Mouse (Mus musculus) Patski (cell line): ENCODE measurements around the gene Clmp. TPM values are rescaled to one million over a fixed set of nuclear protein-coding genes. Genes with fewer than 3 reads are reported as not detected.
A peak's percentile ranks its signal among the peaks of the same experiment; 100 is the strongest.

ENCODE experiments used
- ATAC-seq: fragments of 100-300 bp; one replicate; pipeline ENCODE4 v1.8.0; 2021
- CTCF ChIA-PET: fragments of 350-600 bp; sonication (Branson Sonifier 250); formaldehyde crosslinking; loops from one replicate; lab custom pipeline; 2022; ENCODE audit warnings: inconsistent platforms; lab: Charles Lee
- POLR2A ChIA-PET: fragments of 350-600 bp; sonication (Branson Sonifier 250); formaldehyde crosslinking; loops from one replicate; lab custom pipeline; 2022; ENCODE audit warnings: antibody characterized with exemption, inconsistent platforms; lab: Charles Lee
- DNase-seq: peaks from one replicate; pipeline ENCODE4 v3.0.0-alpha.2; 2011; ENCODE audit warnings: low read depth, low spot score
- H3K27me3 ChIP-seq: fragments of 371-371 bp; one replicate; pipeline ENCODE4 v1.5.1; 2021
- CTCF ChIP-seq: fragments of 100-300 bp; IDR thresholded peaks from one replicate; pipeline ENCODE4 v1.5.1; 2021
- in situ Hi-C: fragments of 300-500 bp; cut with MboI; formaldehyde crosslinking; loops from 3 replicates; pipeline ENCODE4 v1.11.1; 2018; ENCODE audit warnings: low pct_unique_long_range_greater_than_20kb, mixed read lengths
- polyA plus RNA-seq: library from polyadenylated mRNA; unstranded; gene quantifications from one replicate; pipeline ENCODE4 v1.2.3, GENCODE M21; 2021

Clmp gene
- polyA plus RNA-seq, 1 experiment from 2014 or later: 0.06 TPM

DNA sequence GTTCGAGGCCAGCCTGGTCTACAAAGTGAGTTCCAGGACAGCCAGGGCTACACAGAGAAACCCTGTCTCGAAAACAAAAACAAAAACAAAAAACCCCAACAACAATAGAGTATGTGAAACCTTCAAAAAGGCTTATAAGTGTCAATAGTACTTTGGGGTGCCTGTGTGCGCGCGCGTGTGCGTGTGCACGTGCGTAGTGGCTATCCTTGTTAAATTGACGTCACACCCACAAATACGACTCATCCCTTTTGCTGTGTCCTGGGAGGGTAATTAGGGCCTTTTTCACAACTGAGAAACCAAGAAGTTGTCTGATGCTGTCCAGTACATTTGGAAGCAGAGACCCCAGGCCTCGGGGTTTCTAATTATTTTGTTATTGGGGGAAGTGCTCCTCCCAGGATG, 44.5 kb downstream of the Clmp start:
- DNase-seq: no peak
- no peak for TF ChIP-seq CTCF
- in situ Hi-C loops: loop anchor here (25.0 kb wide), 1 partner anchor 318 kb away; no protein-coding TSS in a partner anchor
- no peaks in the 10 kb centered on the region for H3K27me3 ChIP-seq
- ChIA-PET CTCF (no interaction called here), POLR2A (no interaction called here)
- no peak for ATAC-seq

DNA sequence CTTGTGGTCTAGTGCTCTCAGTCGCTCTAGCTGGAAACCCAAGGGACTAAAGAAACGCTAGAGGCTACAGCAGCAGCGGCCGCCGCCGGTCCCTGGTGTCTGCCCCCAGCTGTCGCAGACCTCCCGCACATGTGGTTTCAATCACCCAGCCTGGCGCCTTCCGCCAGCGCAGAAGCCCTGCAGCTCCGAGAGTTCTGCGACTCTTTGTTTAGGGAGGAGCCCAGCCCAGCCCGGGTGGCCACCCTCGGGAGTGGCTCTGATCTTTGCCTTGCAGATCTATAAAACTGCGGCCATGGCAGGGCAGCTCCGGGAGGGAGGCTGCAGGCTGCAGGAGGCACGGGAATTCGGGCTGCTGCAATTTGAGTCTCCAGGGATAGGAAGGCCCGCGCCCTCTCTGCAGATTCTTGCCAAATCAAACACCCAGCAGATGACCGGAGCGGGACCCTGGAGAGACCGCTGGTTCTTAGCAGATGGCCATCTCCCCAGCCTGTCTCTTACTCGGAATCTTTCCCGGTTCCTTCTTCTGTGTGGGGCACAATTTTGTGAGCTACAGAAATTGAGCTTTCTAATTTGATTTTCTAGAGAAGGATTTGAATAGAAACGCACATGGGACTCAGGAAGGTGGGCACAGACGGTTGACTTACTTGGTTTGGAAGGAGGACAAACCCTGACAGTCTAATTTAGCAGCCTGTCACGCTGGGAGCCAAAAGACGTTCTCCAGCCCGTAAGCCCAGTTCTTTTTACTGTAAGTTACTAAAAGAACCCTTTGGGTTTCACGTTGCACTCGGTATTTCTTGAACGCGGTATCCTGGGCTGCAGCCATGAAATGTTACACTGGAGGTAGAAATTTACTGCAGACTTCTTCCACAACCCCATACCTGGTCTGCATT, 45.2 kb downstream of the Clmp start:
- ATAC-seq (no peak), DNase-seq (no peak)
- in situ Hi-C loops: loop anchor here (25.0 kb wide), 1 partner anchor 319 kb away; no protein-coding TSS in a partner anchor
- ChIA-PET CTCF (interaction anchor here (1.1 to 1.2 kb wide), 2 partner anchors 19 to 114 kb away, joined by 3 read pairs; no protein-coding TSS in a partner anchor), POLR2A (interaction anchor here (1.1 kb wide), 1 partner anchor 31 kb away, joined by 3 read pairs; no protein-coding TSS in a partner anchor)
- TF ChIP-seq CTCF: no peak
- no peaks in the 10 kb centered on the region for H3K27me3 ChIP-seq

DNA sequence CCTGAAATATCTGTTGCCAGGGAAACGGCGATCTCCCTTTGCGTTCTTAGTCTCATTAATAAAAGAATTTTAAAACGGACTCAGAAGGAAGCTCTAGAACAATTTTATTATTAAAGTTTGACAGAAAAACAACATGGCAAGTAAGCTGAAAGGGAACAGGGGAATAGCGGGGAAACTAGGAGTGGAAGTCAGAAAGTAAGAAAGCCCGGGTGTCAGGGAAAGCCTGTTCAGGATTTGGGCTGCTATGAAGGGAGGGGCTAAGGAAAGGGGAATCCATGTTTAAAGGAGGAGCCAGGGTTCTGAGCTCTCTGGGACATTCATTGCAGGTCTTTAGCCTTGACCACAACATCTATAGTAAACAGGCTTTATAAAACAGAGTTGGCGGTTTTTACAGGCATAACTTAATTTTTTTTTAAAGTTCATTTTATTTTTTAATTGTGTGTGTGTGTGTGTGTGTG, 45.9 kb downstream of the Clmp start:
- peak; percentile 51 for ATAC-seq
- CTCF ChIA-PET: interaction anchor here (1.1 to 1.2 kb wide), 2 partner anchors 18 to 115 kb away, joined by 3 read pairs; no protein-coding TSS in a partner anchor
- in situ Hi-C loops: loop anchor here (25.0 kb wide), 1 partner anchor 319 kb away; no protein-coding TSS in a partner anchor

DNA sequence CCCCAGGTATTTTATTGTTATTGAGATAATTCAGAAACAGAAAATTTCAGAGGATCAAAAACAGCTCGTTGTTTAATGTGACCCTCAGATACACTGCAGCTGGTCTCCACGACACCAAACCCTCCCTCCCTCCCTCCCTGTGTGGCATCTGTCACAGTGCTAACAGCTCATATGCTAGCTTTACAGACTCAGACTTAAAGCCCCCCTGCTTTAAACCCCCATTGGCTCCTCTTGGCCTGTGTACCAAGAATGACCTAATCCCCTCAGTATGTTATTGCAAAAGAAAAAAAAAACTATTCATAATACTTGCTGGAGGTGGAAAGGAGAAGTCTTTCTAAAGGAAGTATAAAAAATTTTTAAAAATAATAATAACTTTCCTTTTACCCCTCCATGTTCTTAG, 46.5 kb downstream of the Clmp start:
- ChIA-PET POLR2A (interaction anchor here (0.7 to 1.1 kb wide), 2 partner anchors 29 to 92 kb away, joined by 3 read pairs; no protein-coding TSS in a partner anchor), CTCF (interaction anchor here (1.2 kb wide), 1 partner anchor 18 kb away, joined by 3 read pairs; no protein-coding TSS in a partner anchor)
- no peak for TF ChIP-seq CTCF
- ATAC-seq (no peak), DNase-seq (no peak)
- in situ Hi-C loops: loop anchor here (25.0 kb wide), 1 partner anchor 320 kb away; no protein-coding TSS in a partner anchor
- H3K27me3 ChIP-seq: no peaks in the 10 kb centered on the region

More for the DNA sequence above, 45.9 kb downstream of the Clmp start:
- DNase-seq: no peak
- POLR2A ChIA-PET: interaction anchor here (0.7 to 1.1 kb wide), 2 partner anchors 30 to 91 kb away, joined by 3 read pairs; no protein-coding TSS in a partner anchor
- no peak for TF ChIP-seq CTCF
- no peaks in the 10 kb centered on the region for H3K27me3 ChIP-seq

DNA sequence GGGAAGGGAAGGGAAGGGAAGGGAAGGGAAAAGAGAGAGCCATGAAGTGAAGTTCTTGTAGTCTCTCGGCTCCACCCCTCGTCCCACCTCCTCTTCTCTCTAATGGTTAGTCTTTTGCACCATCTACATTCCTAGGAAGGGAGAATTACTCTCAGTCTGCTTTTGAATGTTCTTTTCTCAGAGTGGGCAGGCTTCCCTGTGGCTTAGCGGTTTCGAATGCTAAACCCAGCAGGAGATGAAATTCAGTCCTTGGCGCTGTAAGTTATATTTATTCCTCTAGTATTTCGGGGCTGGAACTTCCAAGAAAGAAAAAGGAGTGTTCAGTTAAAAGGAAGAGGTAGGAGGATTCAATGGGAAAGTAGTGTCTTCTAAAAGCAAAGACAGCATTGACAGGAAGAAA, 51.4 kb downstream of the Clmp start:
- ATAC-seq (no peak), DNase-seq (no peak)
- ChIA-PET POLR2A (no interaction called here), CTCF (no interaction called here)
- in situ Hi-C loops: loop anchor here (25.0 kb wide), 1 partner anchor 325 kb away; no protein-coding TSS in a partner anchor
- TF ChIP-seq CTCF: no peak
- no peaks in the 10 kb centered on the region for H3K27me3 ChIP-seq

DNA sequence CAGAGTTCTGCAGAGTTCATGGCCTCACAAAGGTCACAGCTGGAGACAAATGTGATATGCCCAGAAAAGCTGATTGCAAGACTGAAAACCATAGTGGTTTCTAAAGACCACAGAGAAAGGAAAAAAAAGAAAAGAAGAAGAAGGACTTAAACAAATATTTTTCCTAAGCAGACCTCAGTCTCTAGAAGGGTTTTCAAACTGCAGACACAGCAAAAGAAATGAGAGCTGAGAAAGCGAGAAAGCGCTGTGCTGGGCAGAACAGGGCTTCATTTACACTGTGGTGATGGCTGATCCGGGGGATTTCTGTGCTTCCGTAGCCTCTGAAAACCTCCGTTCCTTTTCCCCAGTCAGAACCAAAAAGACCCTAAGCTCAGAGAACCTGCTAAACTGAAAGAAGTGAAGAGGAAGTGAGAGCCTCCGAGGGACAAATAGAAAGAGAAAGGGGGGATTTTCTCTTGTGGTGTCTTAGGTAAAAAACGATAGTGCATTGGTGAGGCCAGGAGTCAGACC, 57.8 kb downstream of the Clmp start:
- no peak for TF ChIP-seq CTCF
- CTCF ChIA-PET: interaction anchor here (1.3 to 2.7 kb wide), 3 partner anchors 64 to 127 kb away, joined by 3 to 9 read pairs (median 4); no protein-coding TSS in a partner anchor
- in situ Hi-C loops: loop anchor here (25.0 kb wide), 1 partner anchor 331 kb away; no protein-coding TSS in a partner anchor
- DNase-seq: no peak
- no peaks in the 10 kb centered on the region for H3K27me3 ChIP-seq
- ATAC-seq: no peak
- POLR2A ChIA-PET: interaction anchor here (0.7 kb wide), 2 partner anchors 109 to 248 kb away, joined by 3 to 4 read pairs; no protein-coding TSS in a partner anchor

DNA sequence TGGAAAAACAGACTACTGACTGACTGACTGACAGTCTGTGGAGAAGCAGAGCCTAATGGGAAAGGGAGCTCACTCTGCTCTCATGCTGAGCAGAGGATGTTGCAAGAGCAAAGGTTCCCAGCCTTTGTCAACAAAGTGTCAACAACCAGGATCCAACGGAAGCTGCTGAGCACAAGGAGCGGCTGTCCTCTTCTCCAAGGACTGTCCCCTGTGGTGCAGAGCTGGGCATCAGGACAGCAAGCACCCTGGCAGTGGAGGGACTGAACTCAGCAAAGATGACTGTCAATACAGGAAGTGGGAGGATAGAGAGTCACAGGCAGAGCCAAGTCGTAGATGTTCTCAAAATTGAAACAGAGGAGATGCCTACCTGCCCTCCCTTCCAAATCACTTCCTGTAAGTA, 58.5 kb downstream of the Clmp start:
- TF ChIP-seq CTCF: no peak
- no peak for DNase-seq
- in situ Hi-C loops: loop anchor here (25.0 kb wide), 1 partner anchor 332 kb away; no protein-coding TSS in a partner anchor
- CTCF ChIA-PET: interaction anchor here (1.0 to 2.7 kb wide), 4 partner anchors 22 to 128 kb away, joined by 3 to 9 read pairs (median 4); no protein-coding TSS in a partner anchor
- ATAC-seq: no peak
- H3K27me3 ChIP-seq: no peaks in the 10 kb centered on the region
- POLR2A ChIA-PET: no interaction called here

DNA sequence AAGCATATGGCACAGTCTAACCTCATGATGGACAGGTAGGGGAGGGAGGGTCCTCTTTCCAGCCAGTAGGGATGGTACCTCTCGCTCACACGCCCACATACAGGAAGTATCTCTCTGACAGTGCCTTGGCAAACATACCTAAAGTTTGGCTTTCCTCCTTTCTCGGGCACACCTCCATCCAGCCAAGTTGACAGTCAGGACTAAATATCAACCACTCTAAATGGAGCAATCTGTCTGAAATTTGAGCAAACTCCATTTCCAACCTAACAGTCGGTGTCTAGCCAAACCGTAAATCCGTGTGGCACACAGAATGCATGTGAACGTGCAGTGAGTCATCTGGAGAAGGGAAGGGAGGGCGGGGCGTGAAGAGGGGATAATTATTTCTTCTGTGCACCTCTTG, 61.0 kb downstream of the Clmp start:
- TF ChIP-seq CTCF: no peak
- POLR2A ChIA-PET: no interaction called here
- H3K27me3 ChIP-seq: no peaks in the 10 kb centered on the region
- in situ Hi-C loops: loop anchor here (25.0 kb wide), 1 partner anchor 334 kb away; no protein-coding TSS in a partner anchor
- DNase-seq (no peak), ATAC-seq (no peak)
- CTCF ChIA-PET: interaction anchor here (1.9 kb wide), 1 partner anchor 111 kb away, joined by 5 read pairs; no protein-coding TSS in a partner anchor

DNA sequence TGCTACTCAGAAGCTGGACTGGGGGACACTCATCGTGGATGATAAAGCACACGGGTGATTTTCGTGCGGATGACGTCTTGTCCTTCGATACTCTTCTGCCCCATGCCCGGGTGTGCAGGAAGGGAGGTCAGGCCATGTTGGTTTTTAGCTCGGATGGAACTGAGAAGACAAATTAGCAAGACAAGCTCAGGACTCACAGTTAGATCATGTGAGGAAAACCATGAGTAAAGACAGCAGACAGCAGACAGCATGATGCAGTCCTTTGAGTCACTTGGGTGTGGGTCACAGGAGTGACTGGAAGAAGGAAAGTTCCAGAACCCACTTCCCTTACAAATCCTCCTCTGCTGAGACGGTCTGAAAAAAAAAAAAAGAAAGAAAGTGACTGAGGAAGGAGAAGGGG, 61.5 kb downstream of the Clmp start:
- ATAC-seq (no peak), DNase-seq (no peak)
- ChIA-PET POLR2A (no interaction called here), CTCF (interaction anchor here (1.3 to 1.9 kb wide), 2 partner anchors 10 to 112 kb away, joined by 5 to 6 read pairs; no protein-coding TSS in a partner anchor)
- no peak for TF ChIP-seq CTCF
- no peaks in the 10 kb centered on the region for H3K27me3 ChIP-seq
- in situ Hi-C loops: loop anchor here (25.0 kb wide), 1 partner anchor 335 kb away; no protein-coding TSS in a partner anchor
